Mouse (Mus musculus) brain, adult 2 months (tissue): ENCODE results near the gene Olfr1099.

Experiments used
- DNase-seq: peaks from one replicate; pipeline ENCODE4 v3.0.0; 2011; ENCODE audit warnings: low read depth, low spot score

Olfr1099 gene

GRCm38 (mm10) chr2:86960593-86960992 is at the start of gene Olfr1099:
TSS of gene Olfr1099 (minus strand) at chr2:86960693.
- DNase-seq: no peak

- no peak for DNase-seq
Observed at GRCm38 (mm10) chr2:86998098-86998497, 37.6 kb upstream of the Olfr1099 start, which contains the start of gene Olfr1102. TSS of gene Olfr1102 (plus strand) at chr2:86998398.

GRCm38 (mm10) chr2:86991121-86991520 is 30.6 kb upstream of the Olfr1099 start, which contains the start of gene Olfr1101:
TSS of gene Olfr1101 (minus strand) at chr2:86991221.
- DNase-seq: no peak

GRCm38 (mm10) chr2:86979854-86980253 is 19.4 kb upstream of the Olfr1099 start, which contains the start of gene Olfr1100:
TSS of gene Olfr1100 (minus strand) at chr2:86979954.
- DNase-seq: no peak

- DNase-seq: peak; percentile 50
Observed at GRCm38 (mm10) chr2:86926557-86926956, 33.9 kb downstream of the Olfr1099 start.

GRCm38 (mm10) chr2:86924445-86924844 is 36.0 kb downstream of the Olfr1099 start, which contains the start of gene Olfr1098:
TSS of gene Olfr1098 (minus strand) at chr2:86924545.
- no peak for DNase-seq

GRCm38 (mm10) chr2:86905647-86906046 is 54.8 kb downstream of the Olfr1099 start:
- DNase-seq: peak; percentile 52
